Mouse (Mus musculus) ES-E14 (cell line): ENCODE measurements around the gene Cox11. TPM values are rescaled to one million over a fixed set of nuclear protein-coding genes. Genes with fewer than 3 reads are reported as not detected.
A peak's percentile ranks its signal among the peaks of the same experiment; 100 is the strongest.

ENCODE experiments used
- DNase-seq: peaks from one replicate; pipeline ENCODE4 v3.0.0-alpha.2; 2013; ENCODE audit warnings: low read depth, low spot score
- H3K27ac ChIP-seq: 2 replicates; pipeline ENCODE4 v1.5.1; 2012; ENCODE audit warnings: low read depth, mild to moderate bottlenecking, low read length, moderate library complexity, mixed read lengths; ENCODE audit not compliant: poor library complexity, insufficient read depth, severe bottlenecking
- H3K36me3 ChIP-seq: 2 replicates; pipeline ENCODE4 v1.6.1; 2012; ENCODE audit warnings: mild to moderate bottlenecking, low read length, moderate library complexity, mixed read lengths; ENCODE audit not compliant: control insufficient read depth, poor library complexity, insufficient read depth, severe bottlenecking
- H3K4me1 ChIP-seq, 2 experiments: fragments of 150-350 bp in 1 of 2; sonication (generic) in 1 of 2; 2 replicates each; pipeline ENCODE4 v1.6.1; 2012; ENCODE audit warnings: low read length in 2 of 2, mild to moderate bottlenecking in 1 of 2, mixed read lengths in 1 of 2; ENCODE audit not compliant: control insufficient read depth in 2 of 2, insufficient read depth in 2 of 2, poor library complexity in 1 of 2
- H3K4me3 ChIP-seq, 2 experiments: fragments of 150-350 bp in 1 of 2; sonication (generic) in 1 of 2; 2 replicates each; pipeline ENCODE4 v1.5.1; 2012; ENCODE audit warnings: low read length in 2 of 2, low read depth in 1 of 2, mild to moderate bottlenecking in 1 of 2, mixed read lengths in 1 of 2; ENCODE audit not compliant: insufficient read depth in 1 of 2, poor library complexity in 1 of 2, severe bottlenecking in 1 of 2
- H3K9ac ChIP-seq: 2 replicates; pipeline ENCODE4 v1.6.1; 2012; ENCODE audit warnings: low read depth, mild to moderate bottlenecking, low read length, mixed read lengths; ENCODE audit not compliant: poor library complexity, insufficient read depth, severe bottlenecking
- H3K9me3 ChIP-seq: fragments of 150-350 bp; sonication (generic); 2 replicates; pipeline ENCODE4 v1.6.1; 2012; ENCODE audit warnings: low read depth, mild to moderate bottlenecking, low read length; ENCODE audit not compliant: control insufficient read depth, insufficient read depth
- CHD2 ChIP-seq: IDR thresholded peaks from 2 replicates; pipeline ENCODE4 v1.6.1; 2014; ENCODE audit warnings: mild to moderate bottlenecking, low read depth, low read length, inconsistent platforms
- HCFC1 ChIP-seq: IDR thresholded peaks from 2 replicates; pipeline ENCODE4 v1.6.1; 2012; ENCODE audit warnings: low read length, inconsistent platforms, borderline replicate concordance; ENCODE audit not compliant: insufficient read depth
- MAFK ChIP-seq: IDR thresholded peaks from 2 replicates; pipeline ENCODE4 v1.6.1; 2014; ENCODE audit warnings: mild to moderate bottlenecking, low read depth, low read length, inconsistent platforms; ENCODE audit not compliant: insufficient read depth
- ZC3H11A ChIP-seq: IDR thresholded peaks from 2 replicates; pipeline ENCODE4 v1.6.1; 2012; ENCODE audit warnings: low read depth, mild to moderate bottlenecking, inconsistent platforms, low read length, borderline replicate concordance
- ZNF384 ChIP-seq: IDR thresholded peaks from 2 replicates; pipeline ENCODE4 v1.6.1; 2012; ENCODE audit warnings: low read depth, low read length, inconsistent platforms
- in situ Hi-C, 2 experiments: fragments of 600-800 bp; cut with MboI; formaldehyde crosslinking; loops; one replicate each; pipeline ENCODE4 v1.15.1; 2025; ENCODE audit warnings: low sequenced_read_pairs in 2 of 2, inconsistent platforms in 1 of 2; ENCODE audit not compliant: unreplicated experiment in 2 of 2
- total RNA-seq: library from RNA; depleted of rRNA; stranded (reverse); fragments of 300-350 nt; gene quantifications from 2 replicates; pipeline ENCODE4 v1.2.3, GENCODE M21; 2012

Gene Cox11
- total RNA-seq, 1 experiment = 32.4 TPM

- in situ Hi-C loops = no loop called here
- H3K9ac ChIP-seq = no peak overlapping the region
- H3K9me3 ChIP-seq = no peaks in the 10 kb centered on the region
- H3K27ac ChIP-seq = no peak overlapping the region
- no peak overlapping the region for H3K4me3 ChIP-seq
- TF ChIP-seq CHD2 (no peak), ZC3H11A (no peak), MAFK (no peak), ZNF384 (no peak), HCFC1 (no peak)
- peaks cover 0 to 2% of the 10 kb centered on the region in 2 experiments; a peak in 1 of 4 replicates for H3K4me1 ChIP-seq
- DNase-seq = no peak
- peaks cover 7% of the 10 kb centered on the region for H3K36me3 ChIP-seq
These were observed 22.7 kb downstream of the Cox11 start for GRCm38 (mm10) chr11:90660662-90661061.

GRCm38 (mm10) chr11:90663052-90663451 is 25.1 kb downstream of the Cox11 start:
- DNase-seq = no peak
- Histone ChIP-seq H3K36me3 (peaks cover 4% of the 10 kb centered on the region), H3K9me3 (no peaks in the 10 kb centered on the region), H3K4me1 (peaks cover 0 to 2% of the 10 kb centered on the region in 2 experiments; a peak in 1 of 4 replicates), H3K27ac (no peak overlapping the region), H3K4me3 (no peak overlapping the region), H3K9ac (no peak overlapping the region)
- TF ChIP-seq HCFC1 = no peak
- TF ChIP-seq MAFK = no peak
- no peak for TF ChIP-seq ZNF384
- in situ Hi-C loops = no loop called here

GRCm38 (mm10) chr11:90663618-90664297 is 25.8 kb downstream of the Cox11 start:
- Histone ChIP-seq H3K4me1 (peaks cover 0 to 2% of the 10 kb centered on the region in 2 experiments; a peak in 1 of 4 replicates), H3K27ac (no peak overlapping the region), H3K4me3 (no peak overlapping the region), H3K36me3 (peaks cover 4% of the 10 kb centered on the region), H3K9ac (no peak overlapping the region), H3K9me3 (no peaks in the 10 kb centered on the region)
- no peak for DNase-seq
- TF ChIP-seq MAFK (no peak), ZNF384 (0 out of 2 replicates have a peak, but pooled peaks have one; percentile 32)
- in situ Hi-C loops = no loop called here

DNA sequence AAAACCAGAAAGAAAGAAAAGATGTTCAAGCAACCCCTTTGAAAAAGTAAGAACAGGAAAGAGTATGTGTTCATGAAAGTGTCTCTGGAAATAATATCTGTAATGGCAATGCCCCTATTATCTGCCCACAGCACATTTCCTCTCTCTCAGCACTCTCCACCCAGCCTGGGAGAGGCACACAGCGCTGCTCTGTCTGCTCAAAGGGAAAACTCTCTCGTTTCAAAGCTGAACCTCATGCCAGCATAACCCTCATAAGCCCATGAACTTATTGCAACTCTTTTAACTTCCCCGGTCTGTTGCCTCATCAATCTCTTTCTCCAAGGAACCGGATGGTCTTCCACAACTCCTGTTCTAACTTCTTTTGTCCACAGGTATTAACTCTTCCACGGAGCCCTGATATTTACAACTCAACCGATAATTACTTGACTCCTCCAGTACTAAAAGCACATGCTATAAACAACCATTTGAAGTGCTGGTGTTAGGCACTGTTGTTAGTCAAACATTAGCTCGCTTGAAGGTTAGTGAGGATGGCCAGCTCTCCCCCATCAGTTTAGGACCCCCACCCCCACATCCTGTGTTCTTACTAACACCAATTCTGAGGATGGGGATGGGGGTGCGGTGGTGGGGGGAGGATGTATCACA is 26.5 kb downstream of the Cox11 start:
- Histone ChIP-seq H3K4me3 (no peak overlapping the region), H3K36me3 (peaks cover 4% of the 10 kb centered on the region), H3K9me3 (no peaks in the 10 kb centered on the region), H3K27ac (no peak overlapping the region), H3K9ac (no peak overlapping the region), H3K4me1 (peaks cover 0 to 2% of the 10 kb centered on the region in 2 experiments; a peak in 1 of 4 replicates)
- in situ Hi-C loops = no loop called here
- no peak for TF ChIP-seq CHD2
- TF ChIP-seq HCFC1 = no peak
- DNase-seq = no peak

DNA sequence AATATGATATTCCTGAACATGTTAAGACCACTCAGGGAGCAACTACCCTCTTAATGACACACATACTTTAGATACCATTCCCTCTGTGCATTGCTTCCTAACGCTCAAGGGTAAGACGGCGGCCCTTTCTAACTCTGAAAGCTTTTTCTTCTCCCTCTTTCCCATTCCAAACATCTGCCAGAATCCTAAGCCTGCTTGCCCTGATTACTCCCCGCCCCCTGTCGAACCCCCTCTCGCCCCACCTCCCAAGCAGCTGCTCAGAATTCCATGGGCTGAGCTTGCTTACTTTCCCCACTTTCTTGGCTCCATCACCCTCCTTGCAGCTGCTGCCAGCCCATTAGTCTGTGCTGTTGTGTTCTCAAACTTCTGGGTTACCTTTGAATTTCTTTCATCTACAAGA is 27.2 kb downstream of the Cox11 start:
- Histone ChIP-seq H3K9ac (no peak overlapping the region), H3K27ac (no peak overlapping the region), H3K36me3 (peaks cover 4% of the 10 kb centered on the region), H3K4me3 (no peak overlapping the region), H3K9me3 (no peaks in the 10 kb centered on the region), H3K4me1 (peaks cover 0 to 2% of the 10 kb centered on the region in 2 experiments; a peak in 1 of 4 replicates)
- no peak for DNase-seq
- TF ChIP-seq HCFC1 = no peak
- TF ChIP-seq ZC3H11A = no peak
- no peak for TF ChIP-seq MAFK
- no peak for TF ChIP-seq ZNF384
- no peak for TF ChIP-seq CHD2
- in situ Hi-C loops = no loop called here
